Mouse (Mus musculus): Measurements from ENCODE around the gene Hivep3.

GRCm38 (mm10) chr4:120071842-120072507 lies 338.4 kb downstream of the Hivep3 start:
- TF ChIP-seq POLR2A (IDR thresholded peaks at IDR 0.05; ENCODE audit: insufficient read depth, low read depth, low read length) (no peak), CTCF (IDR thresholded peaks at IDR 0.05) (no peak), EP300 (IDR thresholded peaks at IDR 0.05; ENCODE audit: insufficient read depth, low read depth, low read length) (no peak)
